Mouse (Mus musculus) cerebellum, adult 2 months (tissue): Measurements from ENCODE around the gene H2-DMb1. TPM values are rescaled to one million over a fixed set of nuclear protein-coding genes. Genes with fewer than 3 reads are reported as not detected.

ENCODE experiments used
- DNase-seq, 2 experiments: peaks; one replicate each; pipeline ENCODE4 v3.0.0; 2021
- H3K27ac ChIP-seq: fragments of 200-500 bp; 2 replicates; pipeline ENCODE4 v1.5.1; 2012; ENCODE audit warnings: low read length, control low read depth, inconsistent platforms; ENCODE audit not compliant: insufficient read depth
- H3K27me3 ChIP-seq: fragments of 200-500 bp; 2 replicates; pipeline ENCODE4 v1.6.1; 2012; ENCODE audit warnings: inconsistent platforms, mild to moderate bottlenecking, low read length, moderate library complexity; ENCODE audit not compliant: control insufficient read depth, insufficient read depth
- H3K4me1 ChIP-seq: fragments of 200-500 bp; 2 replicates; pipeline ENCODE4 v1.6.1; 2011; ENCODE audit warnings: low read length; ENCODE audit not compliant: control insufficient read depth, insufficient read depth
- H3K4me3 ChIP-seq: fragments of 200-500 bp; replicated peaks from 2 replicates; pipeline ENCODE3; 2011; ENCODE audit warnings: mild to moderate bottlenecking, low read depth, low read length, control low read depth; ENCODE audit not compliant: insufficient read depth
- CTCF ChIP-seq: fragments of 200-500 bp; IDR thresholded peaks from 2 replicates; pipeline ENCODE4 v1.5.1; 2011; ENCODE audit warnings: low read depth, mild to moderate bottlenecking, control low read depth, low read length, moderate library complexity, borderline replicate concordance; ENCODE audit not compliant: insufficient read depth
- POLR2A ChIP-seq: fragments of 200-500 bp; IDR thresholded peaks from 2 replicates; pipeline ENCODE4 v1.6.1; 2011; ENCODE audit warnings: low read length, control low read depth, borderline replicate concordance; ENCODE audit not compliant: insufficient read depth
- WGBS: fragments of 180-500 bp; shearing (Covaris S2); methylation state at CpG from one replicate; pipeline ENCODE4 v1.1.7; 2018; 5-methylcytosine and 5-hydroxymethylcytosine counted together
- polyA plus RNA-seq: library from polyadenylated mRNA; depleted of rRNA; stranded (reverse); fragments of >200 nt; gene quantifications from 2 replicates; pipeline ENCODE4 v1.2.3, GENCODE M21; 2012

The H2-DMb1 gene
- polyA plus RNA-seq, 1 experiment, result 3.0 TPM

- no peak for DNase-seq
- Histone ChIP-seq H3K27me3 (no peaks in the 10 kb centered on the region; the same call in 1 of the 2 replicates), H3K4me3 (no peak overlapping the region), H3K4me1 (no peaks in the 10 kb centered on the region), H3K27ac (no peak overlapping the region)
- no peak for TF ChIP-seq CTCF
- no peak for TF ChIP-seq POLR2A
- WGBS, result 33% methylated on average over 8 of the region's 8 CpGs
Observed at GRCm38 (mm10) chr17:34110309-34110708, 42.6 kb upstream of the H2-DMb1 start.

GRCm38 (mm10) chr17:34114114-34114513 lies 38.8 kb upstream of the H2-DMb1 start:
- Histone ChIP-seq H3K27ac (no peak overlapping the region), H3K4me1 (peaks cover 3% of the 10 kb centered on the region; the same call in 1 of the 2 replicates), H3K4me3 (no peak overlapping the region), H3K27me3 (no peaks in the 10 kb centered on the region)
- WGBS, result 88% methylated on average over 7 of the region's 7 CpGs
- no peak for DNase-seq
- no peak for TF ChIP-seq CTCF
- no peak for TF ChIP-seq POLR2A

- Histone ChIP-seq H3K4me3 (peak overlapping the region; percentile 57), H3K4me1 (peaks cover 3% of the 10 kb centered on the region; the same call in 1 of the 2 replicates), H3K27ac (no peak overlapping the region), H3K27me3 (no peaks in the 10 kb centered on the region)
- TF ChIP-seq CTCF, result no peak
- TF ChIP-seq POLR2A, result no peak
- WGBS, result 11% methylated on average over 7 of the region's 7 CpGs
- DNase-seq, result peak in 1 of 2 experiments; percentile 46
Observed at GRCm38 (mm10) chr17:34116736-34117370, 36.0 kb upstream of the H2-DMb1 start.

- Histone ChIP-seq H3K27me3 (no peaks in the 10 kb centered on the region), H3K4me3 (peak overlapping the region; percentile 67), H3K4me1 (peaks cover 3% of the 10 kb centered on the region; the same call in 1 of the 2 replicates), H3K27ac (no peak overlapping the region)
- DNase-seq, result no peak
- no peak for TF ChIP-seq CTCF
- TF ChIP-seq POLR2A, result no peak
- under 1% methylated on average over 5 of the region's 5 CpGs for WGBS
Observed at GRCm38 (mm10) chr17:34117421-34118112, 35.3 kb upstream of the H2-DMb1 start.

- Histone ChIP-seq H3K4me1 (peaks cover 3% of the 10 kb centered on the region; the same call in 1 of the 2 replicates), H3K27ac (no peak overlapping the region), H3K27me3 (no peaks in the 10 kb centered on the region), H3K4me3 (peak overlapping the region; percentile 67)
- under 1% methylated on average over 67 of the region's 67 CpGs for WGBS
- peak; percentile 60 to 70 for DNase-seq
- TF ChIP-seq POLR2A (no peak), CTCF (no peak)
Observed at GRCm38 (mm10) chr17:34118113-34118872, 34.6 kb upstream of the H2-DMb1 start.

- under 1% methylated on average over 38 of the region's 38 CpGs for WGBS
- H3K27me3 ChIP-seq, result no peaks in the 10 kb centered on the region
- DNase-seq, result no peak
- TF ChIP-seq CTCF (no peak), POLR2A (no peak)
- peaks cover 3% of the 10 kb centered on the region; the same call in 1 of the 2 replicates for H3K4me1 ChIP-seq
- H3K27ac ChIP-seq, result no peak overlapping the region
- peak overlapping the region; percentile 67 for H3K4me3 ChIP-seq
Observed at GRCm38 (mm10) chr17:34118873-34119248, 34.0 kb upstream of the H2-DMb1 start.

- no peaks in the 10 kb centered on the region for H3K27me3 ChIP-seq
- under 1% methylated on average over 96 of the region's 96 CpGs for WGBS
- peak within 1 kb of the TSS; percentile 100 for H3K27ac ChIP-seq
- no peak for TF ChIP-seq CTCF
- TF ChIP-seq POLR2A, result peak; percentile 98
- H3K4me1 ChIP-seq, result peaks cover 3% of the 10 kb centered on the region; the same call in 1 of the 2 replicates
- peak; percentile 99 to 100 for DNase-seq
- peak within 1 kb of the TSS; percentile 93 for H3K4me3 ChIP-seq
Observed at GRCm38 (mm10) chr17:34119249-34120179, 33.4 kb upstream of the H2-DMb1 start, which contains the start of gene H2-DMa. Gene H2-DMa (plus strand): TSS chr17:34119541.
